Mouse (Mus musculus) cerebellum, adult 11 months (tissue): ENCODE data around the gene Chrd.
A peak's percentile ranks its signal among the peaks of the same experiment; 100 is the strongest.

Source experiments
- DNase-seq: peaks from one replicate; pipeline ENCODE4 v3.0.0; 2022

Chrd gene

GRCm38 (mm10) chr16:20712190-20712589, 20.7 kb upstream of the Chrd start:
- no peak for DNase-seq

- DNase-seq, result no peak
Measured at GRCm38 (mm10) chr16:20712889-20713288, 20.0 kb upstream of the Chrd start.

- no peak for DNase-seq
Measured at GRCm38 (mm10) chr16:20714307-20715080, 18.4 kb upstream of the Chrd start.

GRCm38 (mm10) chr16:20715161-20715560, 17.8 kb upstream of the Chrd start:
- DNase-seq, result no peak

GRCm38 (mm10) chr16:20715566-20715965, 17.4 kb upstream of the Chrd start:
- no peak for DNase-seq

GRCm38 (mm10) chr16:20715976-20716840, 16.7 kb upstream of the Chrd start:
- peak; percentile 76 for DNase-seq

- DNase-seq, result no peak
Measured at GRCm38 (mm10) chr16:20716841-20717180, 16.1 kb upstream of the Chrd start.

GRCm38 (mm10) chr16:20717181-20717977, 15.5 kb upstream of the Chrd start, which contains the start of the genes Polr2h and Clcn2:
Polr2h (plus strand) TSS chr16:20717665.
Clcn2 (minus strand) TSS chr16:20717746.
- DNase-seq, result peak; percentile 96

GRCm38 (mm10) chr16:20717978-20718670, 14.8 kb upstream of the Chrd start:
- DNase-seq, result no peak

- no peak for DNase-seq
Measured at GRCm38 (mm10) chr16:20721808-20722207, 11.1 kb upstream of the Chrd start.

GRCm38 (mm10) chr16:20722736-20723135, 10.2 kb upstream of the Chrd start:
- DNase-seq, result no peak

- no peak for DNase-seq
Measured at GRCm38 (mm10) chr16:20723247-20723646, 9.7 kb upstream of the Chrd start.

GRCm38 (mm10) chr16:20724338-20724748, 8.6 kb upstream of the Chrd start:
- no peak for DNase-seq

GRCm38 (mm10) chr16:20725321-20725720, 7.6 kb upstream of the Chrd start:
- DNase-seq, result no peak

GRCm38 (mm10) chr16:20725750-20726149, 7.2 kb upstream of the Chrd start:
- no peak for DNase-seq

GRCm38 (mm10) chr16:20726384-20726783, 6.5 kb upstream of the Chrd start:
- no peak for DNase-seq

- DNase-seq, result no peak
Measured at GRCm38 (mm10) chr16:20730293-20730711, 2.6 kb upstream of the Chrd start.

GRCm38 (mm10) chr16:20731688-20732087, 1.2 kb upstream of the Chrd start:
- no peak for DNase-seq

- DNase-seq, result no peak
Measured at GRCm38 (mm10) chr16:20732251-20732924, 539 bp upstream of the Chrd start.

GRCm38 (mm10) chr16:20733731-20734730, 1.1 kb downstream of the Chrd start, which contains the start of gene Thpo:
Thpo (minus strand) TSS chr16:20734511.
- no peak for DNase-seq
